Comparison of ENCODE assay signal across 8 mouse cellular contexts in the genomic region with DNA sequence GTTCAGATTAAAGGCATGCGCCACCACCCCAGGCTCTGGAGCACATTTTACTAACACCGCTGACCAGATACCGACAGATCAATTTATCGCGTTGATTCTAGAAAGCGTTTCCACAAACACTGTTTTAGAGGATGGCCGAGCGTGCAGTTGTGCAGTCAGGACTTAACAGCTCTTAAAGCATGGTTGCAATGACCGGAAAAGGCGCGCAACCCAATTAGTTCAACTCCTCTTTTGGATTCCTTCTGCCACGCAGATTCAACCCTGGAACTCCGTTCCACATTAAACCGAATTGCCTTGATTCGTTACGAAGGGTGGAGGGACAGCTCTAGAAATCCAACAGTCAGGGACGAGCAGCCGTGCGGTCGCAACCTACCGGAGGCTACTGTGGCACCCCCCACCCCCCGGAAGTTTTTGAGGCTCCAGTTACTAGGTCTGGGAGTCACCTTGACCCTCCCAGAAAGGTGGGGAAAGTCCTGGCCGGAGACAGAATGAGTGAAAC. TPM values are rescaled to one million over a fixed set of nuclear protein-coding genes. Genes with fewer than 3 reads are reported as not detected.
DNase-seq lines count a peak whose midpoint lies in the region; ATAC-seq and TF ChIP-seq lines count a peak whose summit lies in the region.

No protein-coding gene starts in this region.

- H3K4me1 ChIP-seq in embryonic facial prominence, embryonic 12.5 days = peaks cover 2% of the 10 kb centered on the region
- H3K4me1 ChIP-seq in hindbrain, embryonic 12.5 days = peaks cover 10% of the 10 kb centered on the region
- H3K4me1 ChIP-seq in liver, postnatal 0 days (ENCODE audit: insufficient read depth) = peaks cover 9% of the 10 kb centered on the region

- TF ChIP-seq EP300 in liver, postnatal 0 days (IDR thresholded peaks at IDR 0.05; ENCODE audit: low read depth) = no peak; the same call in 1 of the 2 replicates

- under 1% methylated on average over 23 of the region's 23 CpGs for WGBS in embryonic facial prominence, embryonic 12.5 days
- WGBS in hindbrain, embryonic 12.5 days = 1% methylated on average over 23 of the region's 23 CpGs
- WGBS in liver, postnatal 0 days (ENCODE audit: insufficient replicate concordance) = under 1% methylated on average over 23 of the region's 23 CpGs

- H3K9me3 ChIP-seq in embryonic facial prominence, embryonic 12.5 days = no peaks in the 10 kb centered on the region
- no peaks in the 10 kb centered on the region for H3K9me3 ChIP-seq in hindbrain, embryonic 12.5 days (replicated peaks)
- no peaks in the 10 kb centered on the region for H3K9me3 ChIP-seq in liver, postnatal 0 days (ENCODE audit: low read length)

- peak in 1 of 2 experiments; percentile 6 for DNase-seq in layer of hippocampus, adult 2 months (ENCODE audit: low spot score in 2 of 2)
- DNase-seq in layer of hippocampus, postnatal 14 days (ENCODE audit: low spot score in 2 of 2) = no peak
- DNase-seq in NIH3T3 (ENCODE audit: low read depth) = peak; percentile 65
- DNase-seq in liver, postnatal 0 days = no peak
- peak; percentile 10 for DNase-seq in right cerebral cortex, postnatal 14 days
- DNase-seq in cerebellum, adult 9-11 months = no peak

- H3K9ac ChIP-seq in embryonic facial prominence, embryonic 12.5 days = peak overlapping the region; percentile 98
- H3K9ac ChIP-seq in hindbrain, embryonic 12.5 days = peak overlapping the region; percentile 49
- peak overlapping the region; percentile 72 for H3K9ac ChIP-seq in liver, postnatal 0 days (replicated peaks)

- H3K27ac ChIP-seq in layer of hippocampus, adult 2 months = peak overlapping the region; percentile 93
- H3K27ac ChIP-seq in embryonic facial prominence, embryonic 12.5 days = no peak overlapping the region
- no peak overlapping the region for H3K27ac ChIP-seq in hindbrain, embryonic 12.5 days
- H3K27ac ChIP-seq in liver, postnatal 0 days (ENCODE audit: low read depth) = peak overlapping the region; percentile 87

- H3K4me3 ChIP-seq in layer of hippocampus, adult 2 months = peak overlapping the region; percentile 85
- H3K4me3 ChIP-seq in embryonic facial prominence, embryonic 12.5 days = peak overlapping the region; percentile 95
- H3K4me3 ChIP-seq in hindbrain, embryonic 12.5 days = peak overlapping the region; percentile 91
- H3K4me3 ChIP-seq in liver, postnatal 0 days (ENCODE audit: low read depth, low read length) = peak overlapping the region; percentile 91

- no peak for TF ChIP-seq CTCF in layer of hippocampus, adult 2 months (conservative IDR thresholded peaks at IDR 0.05)
- TF ChIP-seq CTCF in liver, postnatal 0 days (IDR thresholded peaks at IDR 0.05; ENCODE audit: low read depth) = no peak

- peak overlapping the region; percentile 68 for H3K4me2 ChIP-seq in embryonic facial prominence, embryonic 12.5 days (replicated peaks)
- peak overlapping the region; percentile 81 for H3K4me2 ChIP-seq in hindbrain, embryonic 12.5 days (replicated peaks)
- peak overlapping the region; percentile 94 for H3K4me2 ChIP-seq in liver, postnatal 0 days (ENCODE audit: low read depth, low read length)

- no peaks in the 10 kb centered on the region for H3K27me3 ChIP-seq in embryonic facial prominence, embryonic 12.5 days
- no peaks in the 10 kb centered on the region for H3K27me3 ChIP-seq in hindbrain, embryonic 12.5 days
- H3K27me3 ChIP-seq in liver, postnatal 0 days (ENCODE audit: insufficient read depth, low read length) = no peaks in the 10 kb centered on the region

- no peaks in the 10 kb centered on the region for H3K36me3 ChIP-seq in embryonic facial prominence, embryonic 12.5 days
- no peaks in the 10 kb centered on the region for H3K36me3 ChIP-seq in hindbrain, embryonic 12.5 days
- H3K36me3 ChIP-seq in liver, postnatal 0 days (replicated peaks; ENCODE audit: insufficient read depth, low read length) = no peaks in the 10 kb centered on the region

- ATAC-seq in embryonic facial prominence, embryonic 12.5 days (ENCODE audit: insufficient number of reproducible peaks, insufficient read depth, low FRiP score, low TSS enrichment) = peak; percentile 80
- peak; percentile 79 for ATAC-seq in hindbrain, embryonic 12.5 days (ENCODE audit: low FRiP score)
- ATAC-seq in liver, postnatal 0 days = peak; percentile 73

RNA-seq across cellular contexts. Expression of a gene that starts 28.2 kb away (rescaled TPM):
- total RNA-seq in layer of hippocampus, adult 2 months (2021) = 100 to 1,000 TPM; 214 to 221 TPM
- total RNA-seq in layer of hippocampus, postnatal 14 days (2021) = 100 to 1,000 TPM; 227 to 243 TPM
- 454 and 487 TPM in 2 replicates for polyA plus RNA-seq in embryonic facial prominence, embryonic 12.5 days (2016; fragmentation: Nextera tagmentation; extraction: Ambion mirVana)
- 404 and 432 TPM in 2 replicates for polyA plus RNA-seq in hindbrain, embryonic 12.5 days (2016; fragmentation: Nextera tagmentation; extraction: Ambion mirVana)
- 186 and 207 TPM in 2 replicates for polyA plus RNA-seq in liver, postnatal 0 days (2015; fragmentation: Nextera tagmentation; extraction: Ambion mirVana)

Comparison
In these comparisons a context has a peak if more than half of its experiments do, and no peak if none do; other contexts are left out.
1. DNase-seq: peak in NIH3T3 (single experiment) and right cerebral cortex, postnatal 14 days (single experiment); none in layer of hippocampus, postnatal 14 days (0 of 2), liver, postnatal 0 days (single experiment) and cerebellum, adult 9-11 months (single experiment).
2. H3K27ac ChIP-seq: peak in layer of hippocampus, adult 2 months (single experiment) and liver, postnatal 0 days (single experiment); none in embryonic facial prominence, embryonic 12.5 days (single experiment) and hindbrain, embryonic 12.5 days (single experiment).
3. Peak in every context shown above with its lines, with median percentiles within 50 percentile points of each other: H3K4me3 ChIP-seq, ATAC-seq, H3K4me2 ChIP-seq and H3K9ac ChIP-seq.